Mouse (Mus musculus) liver, embryonic 11.5 days (tissue): ENCODE results near the gene Farp1. TPM values are rescaled to one million over a fixed set of nuclear protein-coding genes. Genes with fewer than 3 reads are reported as not detected.

Experiments
- ATAC-seq: fragments of 200-750 bp; cut with Nextera tagmentation; replicated peaks from 2 replicates; pipeline ENCODE4 v1.8.0; 2017; ENCODE audit warnings: moderate number of reproducible peaks, mild to moderate bottlenecking, moderate TSS enrichment, moderate library complexity; ENCODE audit not compliant: low FRiP score
- DNase-seq: peaks from one replicate; pipeline ENCODE4 v3.0.0-alpha.2; 2017; ENCODE audit warnings: low spot score
- H3K27ac ChIP-seq: fragments of 300-500 bp; sonication (generic); 2 replicates; pipeline ENCODE4 v1.5.1; 2014; ENCODE audit warnings: mild to moderate bottlenecking, low read depth, low read length, control low read depth
- H3K27me3 ChIP-seq: fragments of 300-500 bp; sonication (generic); replicated peaks from 2 replicates; pipeline ENCODE4 v1.6.1; 2014; ENCODE audit warnings: low read length, mixed read lengths; ENCODE audit not compliant: control insufficient read depth, insufficient read depth
- H3K36me3 ChIP-seq: fragments of 300-500 bp; sonication (generic); 2 replicates; pipeline ENCODE4 v1.6.1; 2014; ENCODE audit warnings: mild to moderate bottlenecking, low read length, moderate library complexity, mixed read lengths; ENCODE audit not compliant: control insufficient read depth, insufficient read depth
- H3K4me1 ChIP-seq: fragments of 300-500 bp; sonication (generic); replicated peaks from 2 replicates; pipeline ENCODE4 v1.6.1; 2014; ENCODE audit warnings: low read length, mixed read lengths; ENCODE audit not compliant: control insufficient read depth, insufficient read depth
- H3K4me2 ChIP-seq: fragments of 300-500 bp; sonication (generic); 2 replicates; pipeline ENCODE4 v1.6.1; 2014; ENCODE audit warnings: mild to moderate bottlenecking, control low read depth, moderate library complexity
- H3K4me3 ChIP-seq: fragments of 300-500 bp; sonication (generic); 2 replicates; pipeline ENCODE4 v1.5.1; 2014; ENCODE audit warnings: low read depth, low read length, control low read depth
- H3K9ac ChIP-seq: fragments of 300-500 bp; sonication (generic); 2 replicates; pipeline ENCODE4 v1.6.1; 2014; ENCODE audit warnings: low read depth, low read length, control low read depth
- H3K9me3 ChIP-seq: fragments of 300-500 bp; sonication (generic); 2 replicates; pipeline ENCODE4 v1.6.1; 2016; ENCODE audit warnings: low read length, inconsistent platforms, mixed read lengths; ENCODE audit not compliant: control insufficient read depth
- WGBS: fragments of 180-500 bp; shearing (Covaris S2); extraction: QIAGEN DNeasy Blood & Tissue Kit; methylation state at CpG from one replicate; pipeline ENCODE4 v1.1.7; 2014; 5-methylcytosine and 5-hydroxymethylcytosine counted together
- polyA plus RNA-seq: library from polyadenylated mRNA; unstranded; fragments of >200 nt; fragmentation: Nextera tagmentation; extraction: Ambion mirVana; gene quantifications from 2 replicates; pipeline ENCODE4 v1.2.1, GENCODE M21; 2014

The Farp1 gene
- polyA plus RNA-seq, 1 experiment from 2014 or later, result 17.6 TPM

DNA sequence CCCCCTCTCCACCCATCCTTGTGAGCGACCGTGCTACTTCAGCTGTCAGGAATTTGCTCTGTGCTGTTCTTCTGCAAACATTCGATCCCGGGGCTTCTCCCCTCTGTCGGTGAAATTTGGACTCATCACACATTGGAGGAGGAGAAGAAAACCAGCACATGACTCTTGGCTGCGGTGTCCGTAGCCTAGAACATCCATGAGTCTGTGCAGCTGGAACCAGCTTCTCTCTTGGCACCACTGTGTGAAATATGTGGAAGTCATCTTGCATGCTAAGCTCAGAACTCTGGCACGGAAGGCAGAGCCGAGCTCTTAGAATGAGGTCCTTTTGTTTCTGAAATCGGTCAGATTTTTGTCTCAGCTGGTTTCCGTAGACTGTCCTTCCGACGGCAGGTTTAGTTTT lies 156.7 kb downstream of the Farp1 start:
- H3K27ac ChIP-seq, result no peak overlapping the region
- no peak for ATAC-seq

DNA sequence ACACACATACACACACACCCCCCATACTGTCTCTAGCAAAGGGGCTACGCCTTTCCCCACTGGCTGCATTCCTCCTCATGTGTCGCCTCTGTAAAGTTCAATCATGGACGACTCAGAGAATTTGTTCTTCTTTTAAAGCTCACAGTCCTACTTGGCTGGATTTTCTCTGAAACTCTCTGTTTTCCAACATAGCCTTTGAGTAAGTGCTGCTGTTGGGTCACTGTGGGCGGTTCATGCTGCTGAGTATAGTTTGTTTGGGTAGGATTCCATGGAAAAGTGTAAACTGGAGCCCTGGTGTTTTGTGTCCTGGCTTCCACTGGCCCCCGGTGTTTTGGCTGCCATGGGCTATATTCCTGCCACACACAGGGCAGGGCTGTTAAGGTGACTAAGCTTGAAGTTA lies 157.4 kb downstream of the Farp1 start:
- H3K4me3 ChIP-seq, result no peak overlapping the region
- H3K27me3 ChIP-seq, result no peaks in the 10 kb centered on the region
- H3K9ac ChIP-seq, result no peak overlapping the region
- DNase-seq (no peak), ATAC-seq (no peak)
- 73% methylated on average over 5 of the region's 5 CpGs for WGBS
- no peaks in the 10 kb centered on the region for H3K9me3 ChIP-seq
- H3K4me2 ChIP-seq, result no peak overlapping the region
- H3K27ac ChIP-seq, result no peak overlapping the region
- no peaks in the 10 kb centered on the region; the same call in 1 of the 2 replicates for H3K4me1 ChIP-seq
- H3K36me3 ChIP-seq, result no peaks in the 10 kb centered on the region

More for the DNA sequence above, 156.7 kb downstream of the Farp1 start:
- no peak overlapping the region for H3K9ac ChIP-seq
- H3K4me2 ChIP-seq, result no peak overlapping the region
- no peaks in the 10 kb centered on the region; the same call in 1 of the 2 replicates for H3K4me1 ChIP-seq
- no peak for DNase-seq
- H3K9me3 ChIP-seq, result no peaks in the 10 kb centered on the region
- H3K36me3 ChIP-seq, result no peaks in the 10 kb centered on the region
- no peak overlapping the region for H3K4me3 ChIP-seq
- H3K27me3 ChIP-seq, result no peaks in the 10 kb centered on the region
- 76% methylated on average over 13 of the region's 13 CpGs for WGBS

DNA sequence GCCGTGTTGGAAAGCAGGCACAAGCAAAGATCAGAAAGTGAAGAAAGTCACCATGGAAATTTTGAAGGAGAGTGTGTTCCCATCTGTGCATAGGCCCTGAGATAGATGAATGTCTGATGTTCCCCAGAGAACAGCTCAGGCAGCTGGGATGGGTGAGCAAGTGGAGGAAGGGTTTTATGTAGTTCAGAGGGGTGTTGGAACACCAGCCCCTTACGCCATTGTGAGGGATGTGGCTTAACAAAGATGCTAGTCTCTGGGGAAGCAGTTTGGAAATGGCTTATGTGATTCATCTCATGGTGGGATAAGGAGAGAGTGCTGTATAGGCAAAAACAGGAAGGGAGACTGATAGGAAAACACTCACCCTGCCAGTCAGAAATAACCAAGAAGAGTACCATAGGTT lies 159.0 kb downstream of the Farp1 start:
- no peak for ATAC-seq
- no peaks in the 10 kb centered on the region; the same call in 1 of the 2 replicates for H3K4me1 ChIP-seq
- DNase-seq, result no peak
- H3K4me3 ChIP-seq, result no peak overlapping the region
- H3K9me3 ChIP-seq, result no peaks in the 10 kb centered on the region
- H3K27me3 ChIP-seq, result no peaks in the 10 kb centered on the region
- H3K36me3 ChIP-seq, result no peaks in the 10 kb centered on the region
- no peak overlapping the region for H3K9ac ChIP-seq
- no peak overlapping the region for H3K27ac ChIP-seq
- 94% methylated on average over 2 of the region's 2 CpGs for WGBS
- no peak overlapping the region for H3K4me2 ChIP-seq

DNA sequence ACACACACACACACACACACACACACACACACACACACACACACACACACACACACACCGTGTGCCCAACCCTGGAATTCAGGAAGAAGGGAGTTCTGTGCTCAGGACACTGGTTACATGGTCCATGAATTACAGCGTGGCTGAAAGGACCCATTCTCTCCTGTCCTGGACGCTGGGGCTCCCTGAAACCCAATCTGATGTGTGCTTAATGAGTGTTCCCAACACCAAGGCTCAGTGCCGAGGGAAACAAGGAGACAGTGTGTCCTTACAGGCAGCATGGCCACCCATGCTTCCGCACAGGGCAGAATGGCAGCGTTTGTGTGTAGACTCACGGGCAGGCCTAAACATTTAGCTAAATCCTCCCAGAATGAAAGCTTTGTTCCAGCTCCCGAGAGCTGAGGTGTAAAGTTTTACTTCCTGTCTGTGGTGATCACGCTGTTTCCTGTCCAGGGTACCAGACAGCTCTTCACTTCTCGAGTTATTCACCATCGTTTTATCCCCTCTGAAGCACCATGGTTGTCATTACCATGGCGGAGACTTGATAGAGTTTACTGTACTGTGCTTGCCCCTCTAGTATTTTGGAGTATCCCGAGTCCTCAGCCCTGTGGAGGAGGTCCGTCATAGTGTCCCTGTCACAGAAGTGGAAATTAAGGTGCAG lies 164.0 kb downstream of the Farp1 start:
- no peak overlapping the region for H3K4me2 ChIP-seq
- H3K9ac ChIP-seq, result no peak overlapping the region
- H3K4me1 ChIP-seq, result no peaks in the 10 kb centered on the region
- H3K9me3 ChIP-seq, result no peaks in the 10 kb centered on the region
- WGBS, result 64% methylated on average over 14 of the region's 14 CpGs
- no peak overlapping the region for H3K27ac ChIP-seq
- H3K27me3 ChIP-seq, result no peaks in the 10 kb centered on the region
- no peak for ATAC-seq
- H3K4me3 ChIP-seq, result no peak overlapping the region
- no peak for DNase-seq
- H3K36me3 ChIP-seq, result no peaks in the 10 kb centered on the region

DNA sequence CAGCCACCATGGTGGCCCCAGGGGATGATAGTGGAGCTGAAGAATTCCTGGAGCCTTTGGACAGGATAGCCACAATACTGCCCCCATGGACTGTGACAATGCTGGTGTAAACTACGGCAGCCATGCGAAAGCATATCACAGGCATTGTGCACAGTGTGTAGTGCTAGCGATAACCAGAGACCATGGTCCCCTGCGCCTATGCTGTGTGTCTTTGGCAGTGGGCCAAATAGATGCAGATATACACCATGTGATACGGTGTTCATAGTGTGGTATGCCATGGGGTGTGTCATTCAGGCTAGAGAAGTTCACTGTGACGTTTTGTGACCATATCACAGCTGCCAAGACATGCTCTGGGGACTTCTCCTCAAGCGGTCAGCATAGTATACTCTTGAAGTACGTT lies 164.8 kb downstream of the Farp1 start:
- Histone ChIP-seq H3K4me2 (no peak overlapping the region), H3K4me3 (no peak overlapping the region), H3K27me3 (no peaks in the 10 kb centered on the region), H3K27ac (no peak overlapping the region), H3K4me1 (no peaks in the 10 kb centered on the region), H3K9ac (no peak overlapping the region), H3K9me3 (no peaks in the 10 kb centered on the region), H3K36me3 (no peaks in the 10 kb centered on the region)
- ATAC-seq, result no peak
- DNase-seq, result no peak
- WGBS, result 76% methylated on average over 8 of the region's 8 CpGs

DNA sequence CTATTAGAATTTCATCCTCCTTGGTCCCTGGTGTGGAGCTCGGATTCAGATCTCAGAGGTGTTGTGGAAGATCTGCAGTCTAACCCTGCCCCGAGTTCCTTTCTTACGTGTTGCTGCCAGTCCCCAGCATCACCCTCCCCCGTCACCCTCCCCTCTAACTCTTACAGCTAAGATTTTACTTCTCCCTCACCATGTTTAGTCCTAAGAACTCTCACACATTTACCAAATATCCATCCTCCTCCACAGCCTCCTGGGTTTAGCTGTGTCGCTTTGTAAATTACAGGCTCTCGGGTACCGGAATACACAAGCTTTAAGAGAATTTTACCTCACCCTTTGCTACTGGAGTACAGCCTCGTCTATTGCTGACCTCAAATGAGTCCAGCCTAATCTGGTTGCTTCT lies 165.4 kb downstream of the Farp1 start:
- Histone ChIP-seq H3K36me3 (no peaks in the 10 kb centered on the region), H3K9me3 (no peaks in the 10 kb centered on the region), H3K27ac (no peak overlapping the region), H3K4me3 (no peak overlapping the region), H3K27me3 (no peaks in the 10 kb centered on the region), H3K4me2 (no peak overlapping the region), H3K9ac (no peak overlapping the region), H3K4me1 (no peaks in the 10 kb centered on the region)
- DNase-seq, result no peak
- no peak for ATAC-seq
- 77% methylated on average over 8 of the region's 8 CpGs for WGBS

DNA sequence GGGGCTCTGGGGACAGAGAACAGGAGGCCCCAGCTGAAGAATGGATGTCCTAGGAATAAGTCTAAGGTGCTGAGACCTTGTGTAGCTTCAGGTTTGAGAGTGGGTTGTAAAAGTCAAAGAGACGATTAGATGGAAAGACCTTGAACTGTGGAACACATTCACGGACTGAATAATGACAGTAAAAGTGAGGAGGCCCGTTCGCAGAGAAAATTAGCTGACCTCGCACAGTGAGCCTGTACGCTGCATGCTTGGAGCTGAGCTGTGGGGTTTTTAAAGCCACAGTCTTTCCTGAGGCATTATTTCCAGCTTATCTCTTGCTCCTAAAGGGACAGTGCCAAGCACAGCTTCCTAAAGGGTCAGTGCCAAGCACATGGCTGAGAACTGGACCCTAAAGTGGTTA lies 166.2 kb downstream of the Farp1 start:
- H3K36me3 ChIP-seq, result no peaks in the 10 kb centered on the region
- DNase-seq (no peak), ATAC-seq (no peak)
- no peaks in the 10 kb centered on the region for H3K9me3 ChIP-seq
- H3K4me3 ChIP-seq, result no peak overlapping the region
- no peaks in the 10 kb centered on the region for H3K4me1 ChIP-seq
- H3K27ac ChIP-seq, result no peak overlapping the region
- no peak overlapping the region for H3K4me2 ChIP-seq
- H3K9ac ChIP-seq, result no peak overlapping the region
- no peaks in the 10 kb centered on the region for H3K27me3 ChIP-seq
- 82% methylated on average over 6 of the region's 6 CpGs for WGBS

DNA sequence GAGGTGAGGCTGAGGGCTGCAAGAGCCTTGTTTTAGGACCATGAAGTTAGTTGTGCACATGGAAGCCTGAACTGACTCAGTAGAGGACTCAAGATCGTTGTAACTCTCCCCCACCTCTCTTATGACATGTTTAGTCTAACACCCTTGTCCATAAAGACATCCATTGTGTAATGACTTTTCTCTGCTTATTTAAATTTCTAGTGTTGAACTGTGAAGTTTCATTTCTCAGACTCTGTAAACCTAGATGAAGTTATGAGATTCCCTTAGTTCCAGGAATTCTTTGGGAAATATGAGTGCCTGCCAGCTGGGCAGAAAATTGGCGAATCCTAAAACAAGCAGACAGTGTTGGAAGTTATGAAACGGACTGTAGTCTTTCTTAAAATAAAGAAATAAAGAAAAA lies 170.5 kb downstream of the Farp1 start:
- Histone ChIP-seq H3K4me3 (no peak overlapping the region), H3K27ac (no peak overlapping the region), H3K9ac (no peak overlapping the region), H3K4me1 (no peaks in the 10 kb centered on the region), H3K27me3 (no peaks in the 10 kb centered on the region), H3K9me3 (no peaks in the 10 kb centered on the region), H3K4me2 (no peak overlapping the region), H3K36me3 (no peaks in the 10 kb centered on the region)
- ATAC-seq (no peak), DNase-seq (no peak)
- WGBS, result 75% methylated on average over 3 of the region's 3 CpGs

DNA sequence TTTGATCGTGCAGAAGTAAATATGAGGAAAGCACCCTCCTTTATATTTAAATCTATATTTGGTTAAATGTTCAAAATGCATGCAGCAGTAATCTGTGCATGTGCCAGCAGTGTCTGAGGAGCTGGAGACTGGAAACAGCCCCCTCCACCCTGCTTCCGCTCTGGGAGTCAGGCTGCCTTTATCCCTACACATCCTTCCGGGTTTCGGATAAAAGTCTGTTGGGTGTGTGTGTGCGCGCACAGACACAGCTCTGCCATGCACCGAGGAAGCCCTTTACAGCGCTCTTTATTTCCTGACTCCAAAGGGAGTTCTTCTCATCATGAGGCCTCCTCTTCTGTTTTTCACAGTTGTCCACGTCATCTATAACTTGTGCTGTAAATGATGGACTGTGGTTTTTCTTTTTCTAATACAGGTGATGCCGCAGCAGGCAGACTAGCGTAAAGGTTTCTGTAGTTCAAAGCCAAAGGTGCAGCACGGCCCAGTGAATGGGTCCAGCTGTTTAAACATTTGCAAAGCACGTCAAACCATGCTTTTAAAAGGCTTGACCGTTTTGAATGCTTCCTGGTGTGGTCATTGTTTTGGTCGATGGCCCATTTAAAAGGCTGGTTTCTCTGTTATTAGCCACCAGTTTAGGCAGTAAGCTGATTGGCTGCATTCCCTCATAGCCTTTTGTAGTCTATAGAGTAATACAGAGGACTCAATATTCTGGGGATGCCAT lies 172.6 kb downstream of the Farp1 start:
- H3K9me3 ChIP-seq, result no peaks in the 10 kb centered on the region
- no peak overlapping the region for H3K4me3 ChIP-seq
- H3K9ac ChIP-seq, result no peak overlapping the region
- H3K4me1 ChIP-seq, result no peaks in the 10 kb centered on the region
- H3K36me3 ChIP-seq, result no peaks in the 10 kb centered on the region
- WGBS, result 82% methylated on average over 15 of the region's 15 CpGs
- H3K27ac ChIP-seq, result no peak overlapping the region
- ATAC-seq (no peak), DNase-seq (no peak)
- no peaks in the 10 kb centered on the region for H3K27me3 ChIP-seq
- H3K4me2 ChIP-seq, result no peak overlapping the region
